Mouse (Mus musculus) brain, adult 2 months (tissue): Measurements from ENCODE around the gene Rslcan18.
A peak's percentile ranks its signal among the peaks of the same experiment; 100 is the strongest.
"Not testable (repeated sequence)": the region's sequence is repeated elsewhere in the genome, so short reads cannot be mapped to it uniquely, and the experiment has no call there.

ENCODE experiments used
- DNase-seq: peaks from one replicate; pipeline ENCODE4 v3.0.0; 2011; ENCODE audit warnings: low read depth, low spot score

Rslcan18 gene

DNA sequence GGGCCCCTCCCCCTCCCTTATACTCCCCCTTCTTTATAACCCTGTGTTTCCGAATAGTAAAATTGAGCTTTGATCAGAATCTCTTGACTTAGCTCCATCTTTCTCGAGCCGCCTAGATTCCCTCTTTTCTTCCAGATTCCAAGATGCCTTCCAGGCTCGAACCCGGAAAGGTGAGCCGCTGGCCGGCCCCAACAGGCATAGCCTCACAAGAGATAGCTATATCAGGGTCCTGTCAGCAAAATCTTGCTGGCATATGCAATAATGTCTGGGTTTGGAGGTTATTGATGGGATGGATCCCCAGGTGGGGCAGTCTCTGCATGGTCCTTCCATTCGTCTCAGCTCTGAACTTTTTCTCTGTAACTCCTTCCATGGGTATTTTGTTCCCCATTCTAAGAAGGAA, at the start of gene Rslcan18:
Rslcan18 (minus strand) TSS at position 101 of the 400 bp plus-strand sequence.
- DNase-seq: not testable (repeated sequence)

DNA sequence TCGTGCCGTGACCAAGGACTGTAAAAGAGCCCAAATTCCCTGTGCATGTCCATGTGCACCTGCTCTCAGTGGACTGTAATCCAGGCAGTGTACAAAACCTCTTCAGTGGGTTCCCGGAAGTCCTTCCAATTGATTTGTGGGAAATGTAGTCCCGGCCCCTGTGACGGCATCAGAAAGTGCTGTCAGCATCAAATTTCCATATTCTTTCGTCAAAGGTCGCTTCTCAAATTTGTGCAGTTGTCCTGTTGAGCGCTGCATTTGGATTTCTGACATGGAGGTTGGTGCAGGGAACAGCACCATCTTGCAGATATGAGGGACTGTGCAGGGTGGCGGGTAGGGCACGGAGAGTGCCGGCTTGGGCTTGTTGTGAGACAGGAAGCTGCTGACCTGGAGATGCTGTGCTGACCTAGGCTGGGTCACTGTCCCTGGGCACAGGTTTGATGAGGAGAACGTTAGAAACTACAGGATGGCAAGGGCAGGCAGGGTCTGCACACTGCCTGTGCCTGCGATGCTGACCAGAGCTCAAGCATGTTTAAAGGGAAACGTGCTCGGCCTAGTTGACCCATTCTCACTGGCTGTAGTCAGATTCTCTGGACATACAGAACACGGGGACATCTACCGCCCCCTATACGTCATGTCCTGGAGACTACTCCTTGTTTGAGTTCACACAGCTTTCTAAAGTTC, 12.1 kb upstream of the Rslcan18 start:
- DNase-seq: peak; percentile 97

DNA sequence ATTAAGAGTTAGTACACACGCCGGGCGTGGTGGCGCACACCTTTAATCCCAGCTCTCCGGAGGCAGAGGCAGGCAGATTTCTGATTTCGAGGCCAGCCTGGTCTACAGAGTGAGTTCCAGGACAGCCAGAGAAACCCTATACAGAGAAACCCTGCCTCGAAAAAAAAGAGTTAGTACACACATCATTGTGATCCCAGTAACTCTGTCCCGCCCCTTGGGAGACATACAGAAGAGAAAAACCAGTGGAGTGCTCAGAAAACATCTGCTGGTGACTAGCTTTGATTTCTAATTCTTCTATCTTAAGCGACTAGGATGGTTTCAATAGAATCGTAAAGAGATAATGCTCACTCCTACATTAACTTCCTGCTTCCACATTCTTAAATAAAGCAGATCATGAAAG, 11.4 kb upstream of the Rslcan18 start:
- DNase-seq: not testable (repeated sequence)

DNA sequence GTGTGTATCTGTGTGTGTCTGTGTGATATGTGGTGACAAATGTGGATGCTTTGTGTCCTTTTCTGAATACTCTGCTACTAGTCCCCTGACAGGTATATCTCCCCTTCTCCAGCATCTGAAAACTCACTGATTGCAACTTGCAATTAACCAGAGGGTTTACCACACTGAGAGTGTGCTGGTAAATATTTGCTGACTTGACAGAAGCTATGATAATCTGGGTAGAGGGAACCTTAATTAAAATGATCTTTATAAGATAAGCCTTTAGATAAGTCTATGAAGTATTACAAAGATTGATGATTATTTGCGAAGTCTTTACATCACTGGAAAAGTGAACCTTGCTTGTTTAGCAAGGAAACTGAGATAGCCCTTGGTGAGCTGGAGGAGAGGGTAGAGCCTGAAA, 8.4 kb upstream of the Rslcan18 start:
- DNase-seq: no peak

DNA sequence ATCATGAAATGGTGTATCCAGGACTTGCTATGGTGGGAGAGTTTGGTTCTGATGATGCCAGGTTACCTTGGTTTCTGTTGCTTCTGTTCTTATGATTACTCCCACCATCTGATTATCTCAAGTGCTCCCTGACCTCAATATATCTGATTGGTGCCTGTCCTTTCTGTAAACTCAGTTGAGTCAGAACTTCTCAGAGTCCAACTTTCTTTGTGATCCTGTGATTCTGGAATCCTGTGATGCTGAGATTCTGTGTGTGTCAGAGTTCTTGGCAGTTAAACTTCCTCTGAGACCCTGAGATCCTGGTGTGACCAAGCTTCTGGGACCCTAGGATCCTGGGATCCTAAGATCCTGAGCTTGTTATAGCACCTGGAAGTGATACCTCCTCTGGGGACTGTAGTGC, 5.3 kb upstream of the Rslcan18 start, which contains the start of gene Zfp759:
Zfp759 (plus strand) TSS at position 301 of the 400 bp plus-strand sequence.
- not testable (repeated sequence) for DNase-seq

DNA sequence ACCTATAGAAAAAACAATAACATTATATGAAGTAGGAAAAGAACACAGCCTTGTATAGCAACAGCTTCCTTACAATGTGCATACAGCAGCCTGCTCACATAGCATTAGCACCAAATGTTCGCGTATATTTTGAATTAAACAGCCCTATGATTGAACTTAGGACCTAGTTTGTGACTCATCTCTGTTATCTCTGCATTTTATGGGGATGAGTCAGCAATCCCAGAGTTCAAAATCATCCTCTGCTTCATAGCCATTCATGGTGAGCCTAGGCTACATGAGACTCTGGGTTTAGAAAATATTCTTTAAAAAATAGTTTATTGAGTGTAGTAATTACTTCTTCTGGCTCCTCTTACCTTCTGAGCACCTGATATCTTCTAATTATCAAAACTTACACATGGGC, 2.8 kb downstream of the Rslcan18 start:
- DNase-seq: no peak

DNA sequence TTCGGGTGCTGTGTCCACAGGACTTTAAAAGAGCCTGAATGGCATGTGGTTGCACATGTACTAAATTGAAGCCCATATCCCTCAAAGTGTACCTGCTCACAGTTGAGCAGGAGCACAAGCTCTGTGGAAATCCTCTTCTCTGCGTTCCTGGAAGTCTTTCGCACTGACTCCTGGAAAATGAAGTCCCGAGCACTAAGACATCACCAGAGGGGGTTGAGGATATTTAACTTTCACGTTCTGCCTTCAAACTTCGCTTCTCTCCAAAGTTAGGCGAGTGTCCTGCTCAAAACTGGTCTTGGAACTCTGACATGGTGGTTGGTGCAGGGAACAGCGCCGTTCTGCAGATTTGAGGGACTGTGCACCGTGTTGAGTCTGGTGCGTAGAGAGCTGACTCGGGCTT, 4.0 kb downstream of the Rslcan18 start:
- DNase-seq: no peak

DNA sequence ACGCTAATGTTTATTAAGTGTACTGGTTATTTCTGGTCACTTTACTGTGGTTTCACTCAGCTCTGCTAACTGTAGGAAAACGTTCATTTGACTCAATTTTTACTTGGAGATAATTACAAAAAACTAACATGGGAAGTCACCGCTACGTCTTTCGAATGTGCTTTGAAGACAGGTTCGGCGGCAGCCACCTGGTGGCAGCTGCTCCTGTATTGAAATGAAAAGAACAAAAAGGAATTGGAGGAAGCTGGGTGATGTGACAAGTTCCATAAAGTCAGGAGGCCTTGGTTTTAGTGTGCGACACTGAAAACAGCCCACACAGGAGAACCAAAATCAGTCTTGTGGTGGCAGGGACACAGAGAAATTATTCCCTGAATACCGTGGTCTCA, 7.2 kb downstream of the Rslcan18 start:
- no peak for DNase-seq

DNA sequence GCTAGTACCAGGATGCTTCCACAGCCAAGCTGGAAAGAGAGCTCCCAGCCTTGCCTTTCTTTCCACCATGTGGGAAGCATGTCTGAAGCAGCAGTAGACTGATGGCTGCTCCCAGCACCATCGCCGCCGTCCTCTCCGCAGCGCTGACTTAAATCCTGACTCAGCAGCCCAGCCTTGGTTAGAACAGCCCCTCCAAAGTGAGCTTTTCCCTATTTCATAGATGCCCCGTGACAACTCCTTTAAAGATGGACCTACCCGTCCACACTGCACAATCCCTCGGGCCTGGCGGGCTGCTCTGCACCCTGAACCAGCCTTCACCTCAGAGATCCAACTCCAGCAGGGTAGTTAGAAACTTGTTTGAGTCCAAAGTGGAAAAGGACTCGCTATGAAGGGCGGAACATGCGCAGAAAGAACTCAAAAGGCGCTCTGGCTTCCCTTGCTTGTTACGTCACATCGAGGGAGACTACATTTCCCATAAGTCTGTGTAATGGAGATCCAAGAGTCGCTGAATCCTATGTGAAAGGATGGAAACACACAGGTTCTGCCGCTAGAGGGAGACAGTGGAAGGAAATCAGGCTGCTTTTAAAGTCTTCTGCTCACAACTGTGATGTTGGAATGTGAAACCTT, 7.8 kb downstream of the Rslcan18 start, which contains the start of gene Gm28557:
Gm28557 (minus strand) TSS at position 411 of the 627 bp plus-strand sequence.
- peak; percentile 99 for DNase-seq

DNA sequence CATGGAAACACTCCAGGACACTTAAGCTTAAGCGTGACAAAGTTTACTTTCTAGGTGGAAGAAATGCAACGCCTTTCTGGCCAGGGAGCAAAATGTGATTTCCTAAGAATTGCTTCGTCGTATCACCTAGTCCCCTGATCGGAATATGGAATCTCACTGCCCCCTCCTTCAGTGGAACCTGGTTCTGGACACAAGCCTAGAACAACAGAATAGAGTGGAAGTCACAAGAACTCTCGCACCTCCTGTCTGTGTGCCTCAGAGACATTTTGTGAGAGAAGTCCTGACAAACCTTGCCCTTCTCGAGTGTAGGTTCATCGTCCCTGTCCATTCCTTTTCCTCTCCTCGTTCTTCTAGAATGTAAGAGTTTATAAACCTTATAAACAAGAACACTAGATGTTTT, 8.4 kb downstream of the Rslcan18 start:
- no peak for DNase-seq

DNA sequence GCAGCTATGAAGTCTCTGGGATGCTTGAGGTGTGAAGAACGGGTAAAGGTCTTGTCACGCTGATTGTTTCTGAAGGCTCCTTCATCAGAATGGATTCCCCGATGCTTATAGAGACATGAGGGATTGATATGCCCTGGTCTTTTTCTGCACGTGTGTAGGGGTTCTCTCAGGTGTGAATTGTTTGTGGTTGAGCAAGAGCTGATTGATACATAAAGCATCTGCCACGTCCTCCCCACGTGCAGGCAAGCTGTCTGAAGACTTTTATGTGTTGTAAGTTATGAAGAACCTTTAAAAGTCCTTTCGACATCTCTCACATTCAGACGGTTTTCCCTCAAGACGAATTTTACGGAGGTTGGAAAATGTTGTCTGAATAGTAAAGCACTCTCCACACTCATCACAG, 18.2 kb downstream of the Rslcan18 start, which contains the start of gene Zfp708:
Zfp708 (minus strand) TSS at position 101 of the 400 bp plus-strand sequence.
- DNase-seq: no peak

DNA sequence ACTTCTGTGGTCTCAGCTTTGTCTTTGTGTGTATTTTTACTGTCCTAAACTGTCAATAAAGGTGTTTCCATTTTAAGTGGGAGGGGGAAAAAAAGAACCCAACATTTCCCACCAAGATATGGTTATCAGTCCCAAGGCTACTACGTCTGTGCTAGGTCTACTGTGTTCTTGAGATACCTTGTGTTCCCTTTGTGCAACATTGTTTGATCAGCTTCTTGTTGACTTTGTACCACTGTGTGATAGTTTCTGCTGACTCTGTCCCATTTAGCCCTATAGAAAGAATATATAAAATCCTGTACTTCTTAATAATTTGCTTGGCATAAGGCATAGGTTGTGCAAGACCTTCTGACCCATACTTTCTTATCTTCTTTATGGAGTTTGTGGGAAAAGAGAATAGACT, 25.9 kb downstream of the Rslcan18 start:
- no peak for DNase-seq

DNA sequence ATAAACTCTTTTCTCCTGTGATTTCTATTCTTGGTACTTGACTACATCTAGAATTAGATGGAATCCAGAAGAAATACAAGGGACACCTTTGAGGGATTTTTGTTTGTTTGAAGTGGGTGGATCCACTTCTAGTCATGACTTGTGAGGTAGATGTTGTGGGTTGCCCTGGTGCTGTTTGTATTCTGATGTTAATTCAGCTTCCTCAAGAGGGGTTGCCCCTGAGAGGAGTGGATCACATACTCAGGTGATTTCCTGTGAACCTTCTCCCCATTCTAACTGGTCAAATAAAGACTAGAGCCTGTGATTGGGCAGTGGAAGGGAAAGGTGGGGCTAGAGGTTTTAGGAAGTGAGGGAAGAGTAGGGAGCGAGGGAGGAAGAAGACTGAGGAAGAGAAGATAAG, 34.1 kb downstream of the Rslcan18 start:
- peak; percentile 8 for DNase-seq

DNA sequence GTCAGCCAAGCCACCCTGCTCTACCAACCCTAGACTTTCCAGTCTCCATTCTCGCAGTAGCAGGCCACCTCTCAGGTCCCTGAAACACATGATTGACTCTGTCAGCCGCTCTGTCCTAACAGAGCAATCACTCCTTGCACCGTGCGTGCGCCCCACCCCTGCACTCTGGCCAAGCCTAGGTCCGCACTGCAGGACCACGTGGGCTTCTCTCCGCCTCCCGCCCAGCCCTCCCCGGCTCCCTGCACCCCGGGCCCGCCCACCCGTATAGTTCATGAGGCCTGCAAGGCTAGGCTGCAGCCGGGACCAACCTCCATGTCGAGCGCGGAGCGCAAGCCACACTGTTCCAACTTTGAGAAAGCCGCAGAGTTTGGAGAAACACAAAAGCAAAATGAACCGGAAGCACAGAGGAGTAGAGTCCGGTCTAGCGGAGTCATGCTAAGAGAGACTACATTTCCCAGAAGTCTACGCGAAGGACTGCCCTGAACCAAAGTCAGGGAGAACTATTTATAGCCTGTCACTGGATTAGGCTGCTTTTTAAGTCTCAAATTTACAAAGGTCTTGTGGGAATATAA, 34.8 kb downstream of the Rslcan18 start:
- peak; percentile 95 for DNase-seq

DNA sequence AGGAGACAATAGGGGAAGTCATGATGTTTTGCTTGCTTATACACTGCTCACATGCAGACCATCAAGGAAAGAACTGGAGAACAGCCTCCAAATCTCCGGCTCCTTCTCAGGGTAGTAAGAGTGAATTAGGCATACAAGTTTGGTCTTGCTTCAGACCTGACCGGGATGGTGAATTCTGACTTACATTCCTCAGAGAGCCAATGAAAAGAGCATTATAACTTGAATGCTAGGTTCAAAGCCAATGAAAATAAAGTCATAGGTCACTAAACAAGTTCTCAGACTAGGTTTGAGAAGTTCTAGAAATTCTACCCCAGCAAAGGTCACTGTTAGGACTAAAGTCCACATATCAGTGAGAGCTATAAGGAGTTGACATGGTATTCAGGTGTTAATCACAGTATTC, 38.8 kb downstream of the Rslcan18 start:
- no peak for DNase-seq

DNA sequence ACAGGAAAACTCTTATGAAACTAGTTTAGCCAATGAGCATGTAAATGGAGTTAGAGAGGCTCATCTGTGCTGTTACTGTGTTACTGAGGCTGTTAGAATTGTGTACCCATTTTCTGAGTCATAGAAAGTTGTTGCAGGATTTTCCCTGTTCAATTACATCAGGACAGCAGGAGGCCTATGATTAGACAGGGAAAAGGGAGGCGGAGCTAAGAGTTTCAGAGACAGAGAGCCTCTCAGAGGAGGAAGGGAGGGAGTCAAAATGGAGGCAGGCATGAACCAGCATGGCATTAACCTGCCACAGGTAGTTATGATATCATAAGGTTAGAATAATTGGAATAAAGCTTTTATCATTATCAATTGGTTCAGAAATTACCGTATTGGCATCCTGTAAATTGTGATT, 43.3 kb downstream of the Rslcan18 start:
- no peak for DNase-seq

DNA sequence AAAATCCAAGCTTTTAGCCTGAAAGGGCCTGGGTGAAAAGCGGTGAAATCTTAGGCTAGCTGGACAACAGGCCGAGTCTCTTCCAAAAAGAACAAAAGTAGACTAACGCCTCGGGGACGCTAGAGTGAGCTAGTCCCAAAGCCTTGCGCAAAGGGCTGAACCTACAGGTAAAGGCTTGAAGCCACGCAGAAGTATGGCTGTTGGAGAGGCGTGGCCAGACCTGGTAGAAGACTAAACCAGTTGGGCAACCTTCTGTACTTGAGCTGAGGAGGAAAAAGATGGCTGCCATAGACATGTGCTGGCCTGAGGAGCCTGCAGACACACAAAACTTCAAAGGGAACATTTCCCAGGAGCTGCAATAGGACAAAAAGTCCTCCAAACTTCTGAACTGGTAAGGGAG, 50.7 kb downstream of the Rslcan18 start:
- DNase-seq: no peak

DNA sequence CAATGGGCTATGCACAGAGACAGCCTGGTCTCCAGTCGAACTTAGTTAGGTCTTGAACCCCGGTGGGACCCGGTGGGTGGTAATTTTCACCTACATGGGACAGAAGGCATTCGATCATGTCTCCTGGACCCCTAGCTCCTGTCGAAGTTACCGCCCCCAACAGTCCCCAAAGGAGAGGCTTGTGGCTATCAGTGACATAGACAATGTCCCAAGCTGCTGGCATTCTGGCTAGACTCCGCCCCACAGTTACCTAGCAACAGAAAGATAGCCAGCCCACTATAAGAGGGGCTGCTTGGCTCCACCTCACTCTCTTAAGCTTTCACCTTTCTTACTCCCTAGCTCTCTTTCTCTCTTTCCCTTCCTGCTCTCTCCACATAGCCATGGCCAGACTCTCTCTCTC, 53.6 kb downstream of the Rslcan18 start:
- no peak for DNase-seq

DNA sequence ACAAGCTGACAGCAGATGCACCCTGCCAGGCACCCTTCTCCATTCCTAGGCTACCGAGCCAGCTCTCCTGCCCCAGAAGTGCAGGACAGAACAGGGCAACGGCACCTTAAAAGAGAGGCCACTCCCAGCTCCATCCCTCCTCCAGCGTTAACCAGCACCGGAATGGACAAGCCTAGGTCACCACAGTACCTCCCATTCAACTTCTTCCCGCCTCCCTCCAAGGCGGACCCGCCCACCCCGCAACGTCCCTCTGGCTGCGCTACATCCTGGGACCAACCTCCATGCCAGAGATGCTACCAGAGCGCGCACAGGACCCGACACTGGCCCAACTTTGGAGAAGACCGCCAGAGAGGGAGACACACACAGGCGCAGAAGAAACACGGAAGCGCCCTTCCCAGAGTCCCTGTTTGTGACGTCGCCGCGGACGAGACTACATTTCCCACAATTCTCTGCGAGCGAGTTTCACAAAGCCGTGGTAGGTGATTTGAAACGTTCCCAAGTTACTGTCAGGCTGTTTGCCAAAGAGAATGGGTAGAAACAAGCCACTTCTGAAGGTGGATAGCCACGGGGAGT, 55.2 kb downstream of the Rslcan18 start, which contains the start of gene Zfp712:
Zfp712 (minus strand) TSS at position 385 of the 573 bp plus-strand sequence.
- DNase-seq: peak; percentile 99

DNA sequence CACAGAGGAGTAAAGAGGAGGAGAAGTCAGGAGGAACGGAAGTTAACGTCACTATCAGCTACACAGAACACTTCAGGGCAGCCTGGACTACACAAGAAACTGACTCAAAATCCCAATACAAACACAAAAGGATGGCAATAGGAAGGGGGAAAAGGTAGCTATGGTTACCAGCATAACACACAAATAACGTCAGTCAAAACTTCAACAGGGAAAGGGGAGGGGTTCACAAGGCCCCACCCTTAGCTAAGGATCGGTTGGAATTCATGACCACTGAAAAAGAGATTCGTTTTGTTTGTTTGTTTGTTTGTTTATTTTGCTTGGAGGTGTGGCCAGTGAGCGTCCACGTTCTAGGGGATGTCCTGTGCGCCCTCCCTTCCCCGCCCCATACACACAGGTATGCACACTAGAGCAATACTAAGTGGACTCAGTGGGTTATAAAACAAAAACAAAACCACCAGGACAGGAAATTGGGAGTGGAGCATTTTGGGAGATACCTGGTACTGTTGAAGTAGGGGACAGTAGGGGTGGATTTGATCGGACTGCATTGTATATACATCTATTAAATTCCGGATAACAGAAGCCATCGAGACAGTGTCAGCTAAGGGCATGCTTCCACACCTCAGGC, 55.8 kb downstream of the Rslcan18 start:
- DNase-seq: peak; percentile 8
